Mouse (Mus musculus) left cerebral cortex, adult 11 months (tissue): ENCODE measurements around the gene Trim71.

Experiments
- DNase-seq: peaks from one replicate; pipeline ENCODE4 v3.0.0; 2022; ENCODE audit warnings: low spot score

Gene Trim71

DNA sequence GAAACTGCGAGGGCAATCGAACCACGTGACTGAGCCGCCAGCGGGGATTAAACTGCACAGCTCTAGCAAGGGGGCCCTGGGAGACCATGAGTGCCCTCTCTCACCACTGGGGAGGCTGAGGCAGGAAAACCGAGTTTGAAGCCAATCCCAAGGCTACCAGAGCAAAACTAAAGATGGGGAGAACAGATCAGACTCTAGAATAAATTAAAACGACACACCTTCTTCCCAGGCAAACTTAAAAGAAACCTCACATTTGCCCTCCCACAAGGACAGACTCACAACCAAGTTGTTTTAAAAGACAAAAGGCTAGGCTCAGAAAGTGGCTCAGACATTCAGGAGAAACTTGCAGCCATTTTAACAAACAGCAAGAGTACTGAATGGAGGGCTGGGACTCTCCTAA, 7.1 kb downstream of the Trim71 start:
- no peak for DNase-seq

DNA sequence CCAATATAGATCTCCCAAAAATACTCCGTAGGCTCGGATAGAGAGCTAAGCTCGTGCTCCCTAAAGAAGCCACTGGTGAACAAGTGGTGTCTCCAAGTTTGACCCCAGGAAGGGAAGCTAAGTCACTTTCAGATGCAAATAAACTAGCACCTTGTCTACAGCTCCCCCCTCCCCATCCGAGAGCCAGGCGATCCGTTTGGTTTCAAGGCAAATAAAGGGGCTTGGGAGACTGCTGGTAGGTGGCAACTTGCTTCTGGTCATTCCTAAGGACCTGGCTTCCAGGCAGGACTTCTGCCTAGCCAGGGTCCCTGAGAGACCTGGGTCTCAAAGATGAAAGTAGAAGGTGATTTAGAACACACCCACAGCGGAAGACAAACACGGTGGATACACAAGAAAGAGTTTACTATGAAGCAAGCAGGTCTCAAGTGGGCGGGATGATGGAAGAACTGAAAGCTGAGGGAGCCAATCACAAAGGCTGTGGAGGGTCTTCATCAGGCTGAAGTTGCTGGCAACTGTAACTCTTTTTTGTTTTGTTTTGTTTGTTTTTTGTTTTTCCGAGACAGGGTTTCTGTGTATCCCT, 7.8 kb downstream of the Trim71 start:
- no peak for DNase-seq

DNA sequence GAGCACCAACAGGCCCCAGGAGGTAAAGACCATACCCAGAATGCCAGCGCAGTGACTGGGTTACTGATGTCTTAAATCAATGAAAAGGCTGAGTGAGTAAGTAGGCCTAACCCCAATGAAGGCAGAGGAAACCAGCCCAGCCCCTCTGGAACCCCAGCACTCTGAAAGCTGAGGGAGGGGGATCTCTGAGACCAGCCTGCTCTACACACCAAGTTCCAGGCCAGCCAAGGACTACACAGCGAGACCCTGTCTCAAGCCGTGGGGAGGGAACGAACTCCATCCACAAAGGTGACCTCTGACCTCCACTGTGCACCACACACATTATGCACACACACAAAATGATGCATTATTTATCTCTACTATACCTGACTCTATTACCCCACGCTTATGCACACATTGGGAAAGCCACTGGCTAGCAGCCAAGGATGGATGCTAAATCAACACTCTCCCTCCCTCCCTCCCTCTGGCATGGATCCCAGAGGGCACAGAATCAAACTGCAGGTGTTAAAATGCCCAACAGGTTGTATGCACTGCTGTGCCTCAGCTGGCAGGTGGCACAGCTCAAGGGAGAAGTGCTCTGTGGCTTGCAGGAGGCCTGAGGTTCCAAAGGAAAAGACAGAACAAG, 9.7 kb downstream of the Trim71 start:
- no peak for DNase-seq

DNA sequence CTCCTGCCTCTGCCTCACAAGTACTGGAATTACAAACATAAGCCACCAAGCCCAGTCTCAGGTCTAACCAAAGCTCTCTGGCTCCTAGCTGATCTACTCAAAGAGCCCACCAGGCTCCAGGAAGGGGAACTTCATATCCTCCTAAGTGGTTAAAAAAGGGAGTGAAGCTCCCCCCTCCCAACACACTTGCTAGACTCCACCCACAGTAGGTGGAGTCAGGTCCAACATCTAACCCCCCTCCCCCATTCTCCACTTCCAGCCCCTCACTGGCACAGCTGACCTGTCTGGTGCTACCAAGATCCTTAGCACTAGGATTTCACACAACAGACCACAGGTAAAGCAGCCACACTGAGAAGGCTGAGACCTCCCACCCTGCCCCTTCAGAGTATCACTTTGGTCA, 10.3 kb downstream of the Trim71 start:
- DNase-seq = no peak

DNA sequence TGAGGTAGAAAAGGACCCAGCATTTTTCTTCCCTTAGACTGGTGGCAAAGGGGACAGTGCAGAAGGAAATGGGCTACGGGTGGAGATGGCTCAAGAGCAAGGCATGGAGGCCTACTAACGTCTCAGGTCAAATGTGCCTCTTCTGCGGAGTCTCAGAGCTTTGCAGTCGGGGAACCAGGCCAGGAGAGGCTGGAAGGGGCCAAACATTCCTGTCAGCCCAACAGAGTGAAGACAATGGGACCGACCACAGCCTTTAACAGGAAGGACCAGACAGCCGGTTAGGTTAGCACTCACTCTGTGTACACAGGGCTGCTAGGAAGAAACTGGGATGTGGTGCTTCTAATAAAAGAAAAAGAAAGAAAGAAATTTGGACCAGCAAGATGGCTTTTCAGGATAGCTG, 14.1 kb downstream of the Trim71 start:
- DNase-seq = no peak

DNA sequence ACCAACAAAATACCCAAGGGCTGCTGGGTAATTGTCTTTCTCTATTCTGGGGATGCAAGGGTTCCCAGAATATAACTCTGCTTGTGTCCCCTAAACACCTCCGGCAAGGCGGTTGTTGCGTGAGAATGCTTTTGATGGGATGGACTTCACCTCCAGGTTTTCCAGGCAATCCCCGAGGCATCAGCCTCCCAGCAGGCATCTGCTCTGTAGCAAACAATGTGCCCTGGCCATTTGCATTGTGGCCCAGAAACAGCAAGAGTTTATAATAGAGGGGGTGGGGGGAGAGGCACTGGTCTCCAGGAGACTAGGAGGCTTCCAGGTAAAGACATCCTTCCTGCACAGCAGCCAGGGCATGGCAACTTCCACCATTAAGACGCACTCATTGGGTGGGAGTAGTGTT, 15.1 kb downstream of the Trim71 start:
- DNase-seq = no peak

DNA sequence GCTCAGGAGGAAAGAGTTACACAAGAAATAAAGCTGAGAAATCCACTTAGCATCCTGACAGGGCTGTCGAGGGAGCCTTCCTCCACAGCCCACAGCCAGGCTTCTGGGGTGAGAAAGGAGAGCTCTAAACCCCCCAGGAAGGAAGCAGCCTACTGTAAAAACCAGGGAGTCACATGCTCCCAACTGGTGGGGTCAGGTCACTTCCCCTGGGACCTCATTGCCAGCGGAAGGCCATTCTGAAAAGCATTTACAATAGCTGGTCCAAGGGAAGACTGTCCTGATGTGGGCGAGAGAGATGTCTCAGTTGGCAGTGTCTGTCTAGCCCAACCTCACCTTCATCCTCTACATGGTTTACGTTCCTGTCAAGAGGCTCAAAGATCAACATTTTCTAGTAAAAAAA, 15.7 kb downstream of the Trim71 start:
- no peak for DNase-seq

DNA sequence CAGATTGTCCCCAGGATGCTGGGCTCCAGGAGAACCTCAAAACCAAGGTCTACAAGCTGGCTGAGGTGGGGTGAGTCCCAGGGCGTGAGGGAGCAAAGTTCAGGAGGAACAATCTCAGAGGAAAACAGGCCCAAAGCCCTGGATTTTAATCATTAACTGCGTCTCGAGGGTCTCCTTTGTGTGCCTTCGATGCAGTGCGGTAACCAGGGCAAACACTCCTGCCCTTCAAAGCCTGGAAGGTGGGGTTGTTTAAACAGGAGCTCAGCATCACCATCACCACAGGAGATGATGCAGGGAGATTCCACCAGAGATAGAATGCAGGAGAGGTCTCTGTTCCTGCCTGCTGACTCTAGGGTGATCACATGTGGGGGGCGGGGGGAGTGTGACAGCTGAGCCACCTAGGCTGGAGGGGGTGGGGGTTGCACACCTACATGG, 16.5 kb downstream of the Trim71 start:
- no peak for DNase-seq

DNA sequence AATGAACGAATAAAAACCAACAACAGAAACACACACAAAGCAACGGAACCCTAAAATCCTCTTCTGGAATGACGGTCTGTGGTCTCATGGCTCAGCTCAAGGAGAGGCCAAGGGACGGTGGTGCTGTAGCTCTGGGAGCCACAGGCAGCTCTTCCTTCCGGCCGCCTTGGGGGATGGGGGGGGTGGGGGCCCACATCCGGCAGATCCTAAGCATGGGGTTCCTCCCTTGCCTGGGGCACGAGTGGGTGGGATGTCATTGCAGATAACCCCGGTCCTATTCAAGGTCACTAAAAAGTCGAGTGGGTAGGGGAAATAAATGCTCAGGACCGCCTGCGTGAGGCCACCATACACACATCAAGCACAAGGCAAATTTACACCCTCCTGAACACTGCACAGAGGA, 17.4 kb downstream of the Trim71 start:
- no peak for DNase-seq

DNA sequence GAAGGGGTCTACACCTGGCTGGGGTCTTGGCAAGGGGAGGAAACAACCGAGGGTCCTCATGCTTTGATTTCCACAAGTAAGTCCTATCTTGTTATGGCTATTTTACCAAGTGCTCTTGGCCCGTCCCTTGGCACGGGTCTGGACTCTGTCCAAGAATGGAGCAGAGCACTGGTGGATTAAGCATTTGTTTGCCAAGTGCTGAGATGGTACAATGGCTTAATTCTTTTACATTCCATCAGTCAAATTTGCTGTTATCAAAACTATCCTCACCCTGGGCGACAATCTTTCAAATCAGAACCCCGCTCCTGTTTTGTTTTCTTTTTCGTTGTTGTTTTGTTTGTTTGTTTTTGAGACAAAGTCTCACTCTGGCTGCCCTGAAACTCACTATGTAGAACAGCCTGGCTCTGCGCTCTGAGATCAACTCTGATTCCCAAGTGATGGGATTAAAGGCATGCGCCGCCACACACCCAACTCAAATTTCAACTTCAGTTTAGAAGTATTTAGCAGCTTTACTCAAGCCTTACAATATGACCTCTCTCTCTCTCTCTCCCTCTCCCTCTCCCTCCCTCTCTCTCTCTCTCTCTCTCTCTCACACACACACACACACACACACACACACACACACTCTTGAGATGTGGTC, 19.3 kb downstream of the Trim71 start:
- DNase-seq = no peak

DNA sequence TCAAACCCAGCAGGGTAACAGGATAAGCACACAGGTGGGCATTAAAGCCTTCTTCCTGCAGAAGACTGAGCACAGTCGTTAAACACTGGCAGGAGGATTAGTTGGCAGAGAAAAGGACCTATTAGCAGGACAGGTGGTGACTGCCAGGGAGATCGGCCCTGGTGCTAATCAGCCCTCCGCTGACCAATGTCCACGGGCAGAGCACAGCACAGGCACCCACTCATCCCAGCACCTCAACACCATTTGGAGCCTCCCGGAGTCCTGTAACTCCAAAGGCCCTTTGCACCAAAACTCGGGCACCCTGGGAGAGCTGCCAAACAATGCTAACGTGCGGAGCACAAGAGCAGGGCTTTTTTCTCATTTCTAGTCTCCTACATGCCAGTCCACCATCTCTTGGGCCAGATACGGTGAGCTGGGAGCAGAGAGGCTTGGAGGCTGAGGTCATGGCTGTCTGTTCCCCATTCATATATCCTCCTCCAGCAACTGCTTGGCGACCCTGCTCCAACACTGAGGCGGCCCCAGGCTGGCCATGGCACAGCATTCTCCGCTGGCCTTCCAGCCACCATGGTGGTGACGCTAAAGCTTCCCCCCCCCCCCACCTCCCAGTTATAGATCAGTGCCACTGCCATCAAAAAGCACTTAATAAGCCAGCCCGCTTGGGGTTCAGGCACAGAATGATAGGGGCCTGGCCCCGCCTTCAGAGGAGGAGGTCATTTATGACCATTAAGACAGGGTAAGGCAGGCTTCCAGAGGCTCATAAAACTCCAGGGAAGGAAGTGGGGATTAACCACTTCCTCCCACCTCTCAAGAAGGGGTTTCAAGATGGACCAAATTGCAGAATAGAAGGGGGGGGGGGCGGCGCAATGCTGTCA, 20.1 kb downstream of the Trim71 start:
- DNase-seq = no peak

DNA sequence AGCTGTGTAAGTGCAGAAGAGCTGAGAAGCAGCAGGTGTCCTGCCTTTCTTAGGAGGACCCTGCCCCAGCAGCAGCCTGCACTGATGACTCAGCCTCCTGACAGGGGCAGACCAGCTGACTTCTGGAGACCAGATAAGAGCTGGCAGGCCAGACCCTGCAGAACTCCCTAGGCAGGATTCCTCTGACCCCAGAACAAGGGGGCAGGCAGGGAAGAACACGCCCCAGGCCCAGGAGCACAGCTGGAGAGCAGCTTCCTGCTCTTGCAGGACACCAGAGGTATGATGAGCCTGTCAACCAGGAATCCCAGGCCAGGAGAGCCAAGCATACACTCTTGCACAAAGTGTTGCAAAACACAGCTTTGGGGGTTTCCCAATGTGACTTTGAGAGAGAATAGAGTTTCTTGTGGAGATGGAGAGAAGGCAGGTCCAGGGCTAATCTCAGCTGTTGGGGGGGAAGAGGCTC, 22.9 kb downstream of the Trim71 start:
- DNase-seq = no peak

DNA sequence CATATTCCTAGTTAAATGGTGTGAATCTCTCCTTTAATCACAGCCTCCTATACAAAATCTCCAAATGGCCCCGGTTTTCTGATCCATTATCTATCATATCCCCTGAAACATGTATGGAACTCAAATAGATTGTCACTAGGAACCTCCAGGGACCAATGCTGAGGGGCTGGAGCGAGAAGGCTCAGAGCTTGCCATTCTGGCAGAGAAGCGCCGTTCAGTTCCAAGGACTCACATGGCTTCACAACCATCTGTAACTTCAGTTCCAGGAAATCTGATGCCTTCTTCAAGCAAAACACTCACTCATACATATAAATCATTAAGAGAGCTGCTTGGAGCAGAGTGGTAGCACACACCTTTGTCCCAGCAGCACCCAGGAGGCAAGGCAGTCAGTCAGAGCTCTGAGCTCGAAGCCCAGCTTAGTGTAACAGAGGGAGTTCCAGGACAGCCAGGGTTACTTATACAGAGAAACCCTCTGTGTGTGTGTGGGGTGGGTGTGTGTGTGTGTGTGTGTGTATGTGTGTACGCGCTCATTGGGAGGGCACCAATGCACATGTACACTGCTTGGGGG, 25.1 kb downstream of the Trim71 start:
- no peak for DNase-seq

DNA sequence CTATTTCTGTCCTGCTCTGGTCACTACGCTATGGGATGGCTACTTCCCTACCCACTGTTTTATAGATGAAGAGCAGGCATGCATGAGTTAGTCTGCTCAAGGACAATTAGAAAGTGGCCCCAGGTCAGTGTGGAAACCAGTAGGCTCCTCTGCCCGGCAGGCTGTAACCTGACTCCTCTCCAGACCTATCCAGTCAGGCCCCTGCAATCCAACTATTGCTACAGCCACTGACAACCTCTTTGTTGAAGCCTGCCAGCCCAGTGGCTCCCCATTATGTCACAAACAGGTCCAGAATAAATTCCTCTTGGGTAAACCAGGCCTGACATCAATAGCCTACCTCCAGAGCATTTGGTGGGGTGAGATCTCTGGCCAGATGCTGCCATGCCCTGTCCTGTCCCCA, 27.5 kb downstream of the Trim71 start:
- DNase-seq = no peak

DNA sequence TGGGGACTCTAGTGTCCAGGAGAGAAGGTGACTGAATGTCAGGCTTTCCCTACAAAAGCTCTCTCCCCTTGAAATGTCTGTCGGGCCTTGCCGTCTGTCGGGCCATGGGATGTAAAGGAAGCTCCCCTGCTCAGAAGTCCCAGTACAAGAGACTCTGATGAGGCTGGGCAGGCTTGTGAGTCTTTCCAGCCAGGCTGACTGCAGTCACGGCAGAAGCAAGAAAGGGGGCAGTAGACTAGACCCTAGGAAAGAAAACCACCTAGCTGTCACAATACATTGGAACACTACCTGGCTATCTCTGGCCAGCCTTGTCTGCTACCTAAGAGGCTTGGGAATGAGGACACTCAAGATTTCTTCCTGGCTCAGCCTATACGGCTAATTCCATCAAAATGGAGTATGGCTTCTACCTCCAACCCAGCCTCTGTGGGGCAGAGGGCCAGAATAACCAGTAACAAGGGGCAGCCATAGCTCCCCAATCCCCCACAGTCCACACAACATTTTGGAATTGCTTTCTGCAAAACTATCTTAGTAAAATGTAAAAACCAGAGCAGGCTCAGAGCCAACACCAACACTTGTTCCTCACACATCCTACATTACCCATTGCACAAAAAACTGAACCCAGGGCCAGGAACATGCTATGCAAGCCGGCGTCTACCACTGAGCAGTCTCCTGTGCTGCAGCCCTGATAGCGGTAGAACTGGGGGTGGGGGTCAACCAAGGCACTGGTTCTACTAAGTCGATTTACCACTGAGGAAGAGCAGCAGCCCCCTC, 29.2 kb downstream of the Trim71 start:
- DNase-seq = no peak

DNA sequence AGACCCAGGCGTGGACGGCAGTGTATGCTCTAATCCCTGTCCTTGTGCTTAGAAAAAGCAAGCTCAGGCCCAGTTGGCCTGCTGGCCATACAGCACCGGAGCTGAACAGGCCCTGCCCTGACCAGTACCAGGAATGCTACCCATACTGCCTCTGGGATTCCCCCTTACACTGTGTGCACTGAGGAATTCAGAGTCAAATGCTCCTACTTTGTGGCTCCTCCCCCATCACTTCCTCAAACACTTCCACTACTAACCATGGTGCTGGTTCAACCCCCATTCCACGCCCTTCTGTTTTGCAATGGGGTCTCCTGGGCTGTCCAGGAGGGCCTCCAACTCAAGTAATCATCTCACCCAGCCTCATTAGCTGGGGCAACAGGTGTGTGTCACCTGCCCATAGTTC, 30.3 kb downstream of the Trim71 start:
- no peak for DNase-seq

DNA sequence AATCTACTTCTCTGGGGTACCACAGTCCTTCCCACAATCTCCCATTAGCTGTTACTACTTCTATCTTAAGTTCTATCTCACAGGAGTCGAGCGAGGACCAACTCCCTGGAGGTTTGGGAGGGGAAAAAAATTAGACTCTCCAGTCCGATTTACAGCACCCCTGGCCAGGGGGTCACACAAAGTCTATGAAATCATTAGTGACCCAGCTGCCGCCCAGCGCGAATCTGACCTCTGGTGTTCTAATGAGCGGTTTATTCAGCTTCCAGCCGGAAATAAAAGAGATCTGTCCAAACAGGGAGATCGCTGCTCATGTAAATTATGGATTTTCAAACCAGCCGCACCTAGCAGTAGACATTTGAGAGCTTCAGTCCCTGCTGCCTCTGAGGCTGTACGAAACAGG, 32.9 kb downstream of the Trim71 start:
- no peak for DNase-seq

DNA sequence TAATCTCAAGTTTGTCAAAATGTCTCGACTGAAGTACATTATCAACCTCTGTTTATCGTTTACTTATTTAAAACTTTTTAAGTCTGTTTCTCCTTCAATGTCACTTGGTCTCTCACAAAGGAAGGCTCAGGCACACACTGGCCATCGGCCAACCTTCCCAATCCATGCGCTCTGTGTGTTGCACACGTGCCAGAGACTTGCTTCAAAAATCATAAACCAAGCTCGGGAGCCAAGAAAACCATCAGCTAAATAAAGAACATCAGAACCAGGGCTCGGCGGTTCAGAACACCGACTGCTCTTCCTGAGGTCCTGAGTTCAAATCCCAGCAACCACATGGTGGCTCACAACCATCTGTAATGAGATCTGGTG, 35.5 kb downstream of the Trim71 start:
- no peak for DNase-seq

DNA sequence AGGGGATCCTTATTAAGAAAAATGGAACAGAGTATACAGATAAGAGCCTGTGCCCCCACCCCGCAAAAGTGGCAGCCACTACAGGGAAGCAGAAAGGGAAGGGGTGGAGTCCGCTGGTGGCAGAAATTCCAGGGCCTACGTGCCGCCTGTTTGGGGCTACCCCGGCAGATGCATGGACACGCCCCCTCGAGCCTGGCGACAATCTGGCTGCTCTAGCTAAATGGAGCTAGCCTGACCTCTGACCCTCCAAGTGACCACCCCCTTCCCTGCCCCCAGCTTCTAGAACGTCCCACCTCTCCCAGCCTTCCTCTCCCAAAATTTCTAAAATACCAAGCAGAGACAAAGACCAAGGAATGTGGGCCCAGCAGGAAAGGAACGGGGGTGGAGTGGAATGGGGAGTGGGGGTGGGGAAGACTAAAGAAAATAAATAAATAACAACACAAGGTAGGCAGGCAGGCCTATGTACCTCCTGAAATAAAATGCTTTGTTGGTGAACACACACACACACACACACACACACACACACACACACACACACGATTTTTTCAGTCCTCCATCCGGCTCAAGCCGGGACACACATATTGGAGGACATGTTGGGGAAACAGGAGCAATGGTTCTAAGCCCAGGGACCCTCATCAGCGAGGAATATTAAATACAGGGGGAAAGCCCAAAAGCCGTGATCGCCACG, 36.0 kb downstream of the Trim71 start:
- DNase-seq = no peak

DNA sequence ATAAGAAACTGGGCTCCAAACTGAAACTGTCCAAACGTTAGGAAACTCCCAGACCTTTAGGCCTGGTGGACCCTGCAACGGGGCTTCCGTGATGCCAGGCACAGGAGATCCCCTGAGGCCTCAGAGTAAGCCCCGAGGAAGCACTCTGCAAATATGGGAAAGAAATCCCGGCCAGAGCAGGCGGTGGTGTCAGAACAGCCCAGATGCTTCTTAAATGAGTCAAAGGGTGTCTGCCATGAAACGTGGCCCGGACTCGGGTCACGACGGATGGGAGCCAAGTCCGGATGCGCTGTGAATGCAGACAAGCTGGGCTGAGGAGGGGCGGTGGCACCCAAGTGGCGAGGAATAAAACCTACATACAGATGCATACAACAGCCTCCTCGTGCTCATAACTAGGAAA, 37.1 kb downstream of the Trim71 start:
- no peak for DNase-seq

DNA sequence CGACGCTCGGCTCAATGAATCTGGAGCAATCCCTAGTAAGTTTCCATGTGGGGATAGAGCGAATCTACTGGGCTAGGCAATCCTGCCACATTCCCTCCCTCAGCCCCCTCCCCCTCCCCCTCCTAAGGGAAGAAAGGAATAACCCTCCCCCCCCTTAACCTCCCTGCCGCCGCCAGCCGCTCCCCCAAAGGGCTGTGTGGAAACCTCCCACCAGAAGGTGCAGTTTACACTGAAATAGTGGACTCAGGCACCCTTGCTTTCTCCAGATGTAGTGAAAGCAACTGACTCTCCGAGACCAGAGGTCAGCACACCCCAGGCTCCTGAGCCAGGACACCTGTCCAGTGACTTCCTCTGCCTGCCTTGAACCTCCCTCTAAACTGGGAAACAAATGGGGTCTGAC, 37.6 kb downstream of the Trim71 start:
- DNase-seq = no peak
